Mouse (Mus musculus): ENCODE data around the gene Tenm4.

GRCm38 (mm10) chr7:96240661-96241060 is 69.6 kb downstream of the Tenm4 start:
- TF ChIP-seq CTCF (IDR thresholded peaks at IDR 0.05; ENCODE audit: low read depth, low read length) (no peak), POLR2AphosphoS5 (IDR thresholded peaks at IDR 0.05; ENCODE audit: insufficient replicate concordance, low read depth, low read length) (no peak), GATA1 (IDR thresholded peaks at IDR 0.05; ENCODE audit: borderline replicate concordance, low read length) (no peak)

Measured in G1E (cell line).